Mouse (Mus musculus) cerebellum, postnatal 14 days (tissue): ENCODE measurements around the gene Mras.

Source experiments
- DNase-seq, 2 experiments: peaks; one replicate each; pipeline ENCODE4 v3.0.0; 2021; ENCODE audit warnings: mixed read lengths in 2 of 2

Mras gene

DNA sequence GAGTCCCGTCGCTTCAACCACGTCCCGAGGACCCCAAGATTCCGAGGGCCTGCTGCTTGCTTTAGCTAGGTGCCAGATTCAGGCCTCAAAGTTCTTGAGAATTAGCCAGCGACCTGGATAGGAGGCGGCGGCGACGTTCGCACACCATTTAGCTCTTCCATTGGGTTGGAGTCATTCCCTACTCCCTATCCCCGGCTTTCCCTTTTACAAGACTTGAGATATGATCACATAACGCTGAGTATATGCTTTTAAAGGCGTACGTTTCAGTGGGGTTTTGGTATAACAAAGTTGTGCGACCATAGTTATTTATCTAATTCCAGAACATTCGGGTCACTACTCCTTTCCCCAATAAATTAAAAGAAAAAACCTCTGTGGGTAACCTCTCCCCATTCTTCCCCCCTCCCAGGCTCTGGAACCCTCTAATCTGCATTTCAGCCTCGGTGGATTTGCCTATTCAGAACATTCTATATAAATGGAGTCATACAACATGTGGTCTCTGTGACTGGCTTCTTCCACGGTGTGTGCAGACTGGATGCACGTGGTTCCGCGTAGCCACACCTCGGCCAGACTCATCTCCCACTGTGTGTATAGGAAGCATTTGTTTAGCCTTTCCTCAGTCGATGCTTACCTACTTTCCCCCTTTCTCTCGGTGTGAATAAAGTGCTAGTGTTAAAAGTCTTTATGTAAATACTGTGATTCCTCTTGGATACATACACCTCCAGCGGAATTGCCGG lies at the start of gene Mras:
Gene Mras (minus strand): TSS at position 351 of the 734 bp plus-strand sequence.
- no peak for DNase-seq

DNA sequence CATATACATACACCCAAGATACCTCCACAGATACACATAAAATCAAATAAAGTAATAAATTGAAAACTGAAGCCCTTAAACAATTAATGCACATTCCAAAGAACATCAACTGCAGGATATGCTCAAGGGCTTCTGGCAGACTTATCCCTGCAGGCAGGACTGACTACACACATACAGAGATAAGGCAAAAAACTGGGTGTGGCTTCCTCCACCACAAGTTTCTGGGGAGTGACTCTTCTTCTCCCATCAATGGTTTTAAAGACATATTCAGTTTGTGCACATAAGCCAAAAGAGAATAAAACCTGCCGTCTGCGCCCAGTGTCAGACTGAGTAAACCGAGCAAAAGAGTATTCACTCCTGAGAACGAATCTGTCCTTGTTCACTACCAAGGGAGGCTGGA lies 48.0 kb upstream of the Mras start:
- no peak for DNase-seq

DNA sequence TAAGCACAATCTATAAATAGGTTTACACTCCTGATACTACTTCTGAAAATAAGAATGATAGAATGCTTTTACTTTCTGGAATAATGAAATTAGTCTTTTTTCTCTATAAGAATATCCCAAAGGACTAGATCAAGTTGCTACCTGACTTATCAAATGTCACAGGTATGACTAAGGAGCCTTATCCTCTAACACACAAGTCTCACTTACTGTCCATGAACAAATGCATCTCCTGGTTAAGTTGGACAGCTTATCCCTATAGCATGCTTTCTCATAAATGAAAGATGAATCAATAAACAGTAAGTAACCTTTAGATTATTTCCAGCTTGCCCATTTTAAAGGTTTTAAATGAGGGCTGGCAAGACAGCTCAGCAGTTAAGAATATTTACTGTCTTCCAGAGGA lies 47.5 kb upstream of the Mras start:
- DNase-seq: no peak

DNA sequence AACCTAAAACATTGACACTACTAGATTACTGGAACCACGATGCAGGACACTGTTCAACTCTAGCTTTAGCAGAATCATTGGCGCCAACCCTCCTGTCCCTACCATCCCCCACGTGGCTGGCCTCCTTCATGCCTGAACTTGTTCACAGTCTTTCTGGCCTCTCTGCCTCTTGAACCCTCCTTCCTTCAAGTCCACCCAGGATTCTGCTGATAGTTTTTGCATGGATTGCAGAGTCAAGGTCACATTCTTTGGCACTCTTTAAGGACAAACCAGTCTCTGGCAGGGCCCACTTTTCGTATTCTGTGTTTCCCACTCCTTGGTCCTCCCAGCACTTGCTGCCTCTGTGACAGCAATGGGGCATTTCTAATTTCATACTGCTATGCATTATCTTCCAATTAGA lies 46.0 kb upstream of the Mras start:
- DNase-seq: no peak

DNA sequence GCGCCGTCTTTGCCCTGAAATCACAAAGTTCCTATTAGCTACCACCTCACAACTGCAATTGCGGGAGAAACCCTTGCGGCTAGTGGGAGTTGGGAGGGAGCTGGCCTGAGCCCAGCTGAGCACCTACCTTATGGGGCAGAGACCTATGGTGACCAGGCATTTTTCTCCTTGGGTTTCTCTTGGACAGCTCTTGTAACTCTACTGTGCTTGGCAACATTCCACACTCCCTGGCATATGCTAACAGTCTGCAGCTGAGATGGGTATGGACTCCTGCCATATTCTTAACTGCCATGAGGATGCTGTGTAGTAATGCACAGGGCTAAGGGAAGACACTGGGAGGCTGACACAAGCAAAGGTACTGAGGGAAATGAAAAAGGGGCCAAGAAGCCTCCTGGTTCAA lies 43.6 kb upstream of the Mras start:
- peak; percentile 80 to 85 for DNase-seq

DNA sequence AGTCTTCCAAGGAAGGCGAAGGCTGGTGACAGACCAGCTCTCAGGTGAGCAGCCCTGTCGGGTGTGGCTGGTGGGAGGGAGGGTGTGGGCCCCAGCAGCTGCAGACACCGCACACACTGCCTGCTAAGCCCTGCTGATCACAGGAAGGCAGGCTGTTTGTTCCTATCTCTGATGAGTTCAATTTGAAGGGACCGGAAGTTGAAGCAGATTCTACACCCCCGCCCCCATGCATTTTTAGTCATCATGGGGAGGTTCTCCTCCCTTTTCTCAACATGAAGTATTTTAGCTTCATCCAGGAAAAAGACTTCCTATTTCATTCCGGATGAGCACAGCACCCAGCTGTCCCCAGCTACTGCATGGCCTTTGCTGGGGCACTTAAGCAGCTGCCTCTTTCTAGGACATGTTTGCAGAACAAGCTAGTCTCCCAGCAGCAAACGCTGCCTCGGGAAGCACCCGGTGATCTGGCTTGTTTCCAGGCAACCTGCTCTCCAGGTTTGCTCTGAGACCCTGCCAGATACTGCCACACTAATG lies 42.1 kb upstream of the Mras start:
- peak; percentile 76 to 77 for DNase-seq

DNA sequence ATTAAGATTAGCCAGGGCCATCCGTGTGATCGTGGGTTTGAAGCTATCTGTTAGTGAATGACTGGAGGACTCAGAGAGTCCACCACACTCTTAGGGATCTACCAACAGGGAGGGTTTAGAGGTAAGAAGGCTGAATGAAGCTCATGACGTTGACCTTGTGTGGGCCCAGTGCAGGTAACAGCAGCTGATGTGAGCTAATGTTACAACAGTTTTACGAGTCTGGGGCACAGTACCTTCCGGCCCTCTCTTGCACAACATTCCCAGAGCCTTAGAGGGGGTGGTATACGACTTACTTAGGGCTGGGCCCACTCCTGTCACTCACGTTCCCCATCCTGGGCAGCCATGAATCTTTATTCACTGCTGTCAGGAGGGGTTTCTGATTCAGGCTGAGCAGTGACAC lies 34.2 kb upstream of the Mras start:
- no peak for DNase-seq

DNA sequence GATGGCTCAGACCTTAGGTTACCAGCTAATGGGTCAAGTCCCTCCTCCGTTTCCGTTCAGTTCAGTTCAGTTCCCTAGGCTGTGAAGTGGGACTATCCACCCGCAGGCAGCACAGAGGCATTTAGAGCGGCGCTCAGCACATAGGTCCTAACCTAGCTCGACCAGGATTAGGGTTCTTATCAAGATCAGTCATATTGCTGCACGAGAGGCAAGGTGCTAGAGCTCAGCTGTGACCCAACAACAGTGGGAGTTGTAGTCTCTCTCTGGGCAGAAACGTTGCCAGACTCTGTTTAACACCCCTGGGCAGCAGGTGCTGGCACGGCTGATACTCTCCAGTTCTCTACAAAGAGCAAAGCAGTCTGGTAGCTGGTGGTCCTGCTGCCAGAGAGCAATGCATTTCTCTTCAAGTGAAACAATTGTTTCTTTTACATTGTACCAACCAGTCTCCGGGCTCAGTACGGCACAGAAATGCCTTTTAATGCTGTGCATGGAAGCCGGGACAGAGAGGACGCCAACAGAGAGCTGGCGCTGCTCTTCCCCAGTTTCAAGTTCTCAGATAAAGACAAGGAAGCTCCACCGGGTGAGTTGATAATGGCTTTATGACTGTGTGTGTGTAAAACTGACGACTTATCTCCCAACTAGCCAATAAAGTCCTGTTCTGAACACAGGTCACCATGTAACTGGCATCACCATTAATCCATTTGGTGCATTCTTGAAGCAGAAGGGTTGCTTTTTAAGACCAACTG lies 33.3 kb upstream of the Mras start:
- peak; percentile 19 to 41 for DNase-seq

DNA sequence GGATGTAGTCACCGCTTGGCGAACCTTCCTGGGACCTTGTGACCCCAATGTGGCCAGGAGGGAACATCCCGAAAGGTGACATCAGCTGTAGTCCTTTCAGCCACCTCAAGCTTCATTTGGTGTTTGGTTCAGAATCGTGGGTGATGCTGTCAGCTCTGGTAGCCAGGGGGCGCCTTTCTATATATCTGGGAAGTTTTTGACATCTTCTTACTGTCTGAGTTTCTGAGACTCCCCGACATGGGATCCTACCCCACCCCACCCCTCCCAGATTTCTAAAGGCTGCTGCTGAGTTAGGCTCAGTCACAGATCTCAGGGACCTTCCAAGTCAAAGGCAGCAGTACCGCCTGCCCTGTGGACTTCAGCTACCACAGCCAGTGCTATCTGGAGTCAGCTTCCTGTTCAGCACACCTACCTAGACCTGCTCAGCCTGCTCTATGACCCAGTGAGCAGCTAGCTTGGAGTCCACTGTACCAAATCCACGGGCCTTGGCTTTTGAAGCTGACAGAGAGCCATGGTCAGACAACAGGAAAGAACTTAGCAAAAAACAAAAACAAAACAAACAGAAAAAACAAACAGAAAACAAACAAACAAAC lies 32.6 kb upstream of the Mras start:
- peak in 1 of 2 experiments; percentile 50 for DNase-seq

DNA sequence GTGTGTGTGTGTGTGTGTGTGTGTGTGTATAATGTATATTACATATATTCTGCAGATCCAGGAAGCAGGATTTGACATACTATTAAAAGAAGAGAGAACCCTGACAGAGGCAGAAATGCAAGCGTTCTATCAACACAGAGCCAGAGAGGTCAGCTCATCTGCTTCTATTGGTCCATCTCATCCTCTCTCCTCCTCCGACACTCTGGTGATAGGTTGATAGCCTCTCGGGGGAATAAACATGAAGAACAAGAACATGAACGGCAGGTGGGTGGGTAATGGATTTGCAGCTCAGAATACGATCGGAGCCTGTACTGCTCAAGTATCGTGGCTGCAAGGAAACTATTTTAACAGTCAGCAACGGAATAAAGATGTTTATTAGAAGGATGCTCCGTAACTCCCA lies 31.4 kb upstream of the Mras start:
- DNase-seq: no peak

DNA sequence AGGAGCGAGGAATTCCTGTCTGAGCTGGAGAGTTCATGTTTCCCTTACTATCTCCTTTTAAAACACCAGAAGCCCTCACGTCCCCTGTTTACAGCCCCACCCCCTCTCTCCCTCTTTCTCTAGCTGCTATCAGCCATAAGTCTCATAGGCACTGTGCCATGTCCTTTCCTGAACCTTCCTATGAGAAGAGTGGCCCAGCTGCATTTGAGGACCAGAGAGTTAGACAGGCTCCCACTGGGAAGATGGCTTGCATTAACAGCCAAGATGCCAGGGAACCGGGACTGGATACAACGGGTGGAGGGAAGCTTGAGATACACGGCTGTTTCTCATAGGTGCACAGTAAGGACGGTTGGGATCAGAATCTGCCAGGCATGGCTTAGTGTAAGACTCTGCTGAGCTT lies 27.7 kb upstream of the Mras start:
- peak in 1 of 2 experiments; percentile 32 for DNase-seq

DNA sequence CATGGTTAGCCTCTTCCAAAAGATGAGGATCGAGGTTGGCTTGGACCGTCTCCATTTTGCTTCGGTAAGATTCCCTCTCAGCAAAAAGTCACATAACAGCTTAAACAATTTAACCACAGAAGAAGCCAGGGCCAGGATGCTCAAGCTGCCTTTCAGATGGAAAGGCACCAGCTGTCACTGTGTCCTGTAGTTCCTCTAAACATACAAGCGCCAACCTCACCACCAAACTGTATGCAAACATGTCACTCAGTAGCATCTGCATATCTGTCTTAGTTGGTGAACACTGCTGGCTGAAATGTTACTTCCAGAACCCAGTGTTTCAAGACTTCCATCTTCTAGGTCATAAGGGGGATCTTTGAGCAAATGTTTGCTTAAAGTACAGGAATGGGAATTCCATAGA lies 22.5 kb upstream of the Mras start:
- no peak for DNase-seq

DNA sequence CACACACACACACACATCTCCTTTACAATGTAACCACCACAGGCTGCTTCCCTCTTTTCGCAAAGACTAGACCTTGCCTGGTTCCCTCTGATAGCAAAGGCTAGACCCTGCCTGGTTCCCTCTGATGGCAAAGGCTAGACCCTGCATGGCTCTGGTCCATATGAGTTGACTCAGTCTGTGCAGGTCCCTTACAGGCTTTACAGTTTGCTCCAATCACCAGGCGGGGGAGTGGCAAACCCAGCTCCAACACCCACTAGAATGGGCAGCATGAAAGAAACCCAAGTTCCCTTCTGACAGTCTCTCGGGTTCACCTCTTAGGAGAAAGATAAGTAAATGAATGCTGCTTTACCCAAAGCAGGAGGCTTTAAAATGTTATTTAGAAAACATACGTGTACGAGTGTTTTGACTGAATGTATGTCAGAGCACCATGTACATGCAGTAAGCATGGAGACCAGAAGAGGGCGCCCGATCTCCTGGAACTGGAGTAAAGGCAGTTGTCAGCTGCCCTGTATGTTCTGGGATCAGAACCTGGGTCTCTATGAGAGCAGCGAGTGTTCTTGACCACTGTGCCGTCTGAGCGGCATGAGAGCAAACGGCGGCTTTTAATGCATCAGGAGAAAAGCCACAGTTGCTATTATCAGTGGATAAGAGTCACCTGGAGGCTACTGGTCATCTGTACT lies 21.5 kb upstream of the Mras start:
- DNase-seq: peak; percentile 68 to 77

DNA sequence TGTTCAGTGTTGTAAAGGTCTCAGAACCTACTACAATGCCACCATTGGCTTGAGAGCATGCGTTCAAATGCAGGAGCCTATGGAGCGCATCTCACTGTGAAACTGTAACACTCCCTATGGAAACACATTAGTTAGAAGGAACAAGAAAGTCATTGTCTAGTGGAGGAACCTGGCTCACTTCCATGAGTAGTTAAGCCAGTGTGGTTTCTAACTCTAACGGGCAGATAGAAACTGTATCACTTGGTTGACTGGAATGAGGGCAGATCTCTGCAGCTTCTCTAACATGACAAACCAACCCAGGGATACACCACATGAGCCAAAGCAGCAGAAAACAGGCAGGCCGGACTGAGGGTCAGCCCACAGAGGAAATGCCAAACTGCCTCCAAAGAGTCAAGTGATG lies 17.0 kb upstream of the Mras start:
- DNase-seq: no peak

DNA sequence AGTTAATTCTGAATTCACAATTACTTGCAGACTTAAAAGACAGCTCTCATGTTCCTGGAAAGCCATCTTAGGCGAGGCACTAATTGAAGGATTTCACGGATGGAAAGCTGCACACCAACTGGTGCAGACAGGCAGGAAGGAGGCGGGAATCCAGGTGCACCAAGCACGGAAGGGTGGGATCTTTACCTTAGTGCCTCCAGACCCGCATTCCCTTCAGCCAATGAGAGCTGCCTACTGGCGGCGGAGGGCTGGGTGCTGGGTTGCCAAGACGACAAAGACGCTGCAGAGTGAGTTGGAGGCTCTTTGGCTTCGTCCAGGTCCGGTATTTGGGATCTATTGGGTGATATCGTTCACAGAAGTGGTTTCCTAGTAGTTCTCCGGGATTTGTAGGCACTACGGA lies 14.0 kb upstream of the Mras start, which contains the start of gene Nme9:
Gene Nme9 (plus strand): TSS at position 315 of the 400 bp plus-strand sequence.
- no peak for DNase-seq

DNA sequence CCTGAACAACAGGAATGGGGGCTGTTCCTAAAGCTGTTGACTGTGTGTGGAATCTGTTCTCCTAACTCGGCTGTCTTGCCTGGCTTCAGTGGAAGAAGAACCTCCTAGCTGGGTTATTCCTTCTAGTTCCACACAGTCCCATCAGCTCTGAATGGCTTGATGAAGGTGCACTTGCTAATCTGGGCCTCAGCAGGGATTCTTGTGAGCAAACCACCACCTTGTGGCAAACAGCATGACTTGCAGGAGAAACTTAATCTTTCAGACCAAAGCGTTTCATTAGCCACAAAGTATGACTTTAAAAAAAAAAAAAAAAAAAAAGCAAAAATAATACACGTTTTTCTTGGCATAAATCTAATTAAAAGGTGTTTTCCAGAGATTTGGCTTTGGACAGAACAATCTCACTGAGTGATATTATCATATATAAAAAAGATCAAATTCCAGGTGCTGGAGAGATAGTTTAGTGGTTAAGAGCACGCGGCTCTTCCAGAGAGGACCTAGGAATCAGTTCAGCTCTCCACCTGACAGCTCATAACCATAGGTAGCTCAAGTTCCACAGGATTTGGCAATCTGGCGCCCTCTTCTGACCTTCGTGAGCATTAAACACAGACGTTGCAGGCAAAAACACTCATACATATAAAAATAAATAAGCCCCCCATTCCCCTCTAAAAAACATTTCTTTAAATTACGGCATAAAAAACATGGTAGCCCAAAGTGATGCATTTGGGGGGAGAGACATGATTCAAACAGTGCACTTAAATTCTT lies 12.9 kb upstream of the Mras start:
- peak in 1 of 2 experiments; percentile 46 for DNase-seq

DNA sequence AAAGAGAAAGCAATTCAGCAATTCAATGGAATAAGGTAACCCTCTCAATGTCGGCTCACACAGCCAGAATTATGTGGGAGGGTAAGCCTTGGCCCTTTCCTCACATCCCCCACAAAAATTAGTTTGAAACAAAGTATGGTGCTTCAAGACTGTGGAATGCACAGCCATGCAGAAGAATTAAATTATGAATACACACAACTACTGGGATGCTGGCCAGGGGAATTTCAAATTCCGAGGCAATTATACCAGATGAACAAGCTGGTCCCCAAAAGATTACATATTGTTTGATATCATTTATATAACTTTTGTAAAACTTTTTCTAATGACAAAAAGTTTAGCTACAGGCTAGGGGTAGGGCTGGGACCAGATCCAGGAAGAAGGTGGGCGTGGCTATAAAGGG lies 10.1 kb upstream of the Mras start:
- DNase-seq: no peak

DNA sequence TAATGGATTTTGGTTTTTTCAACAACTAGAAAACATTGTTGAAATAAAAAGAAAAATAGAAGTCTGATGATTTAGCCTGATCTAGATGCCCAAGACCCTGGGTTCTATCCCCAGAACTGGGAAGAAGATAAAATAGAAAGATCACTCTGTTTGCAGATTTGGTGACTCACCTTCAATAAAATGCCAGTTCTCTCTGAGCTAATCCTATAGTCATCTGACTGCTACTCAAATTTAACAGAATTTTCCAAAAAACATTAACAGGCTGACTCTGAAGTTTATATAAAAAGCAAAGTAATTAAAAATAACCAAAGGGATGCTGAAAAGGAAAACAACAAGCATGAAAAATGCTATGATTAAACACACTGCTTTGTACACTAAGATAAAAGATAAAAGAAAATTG lies 9.1 kb upstream of the Mras start:
- no peak for DNase-seq

DNA sequence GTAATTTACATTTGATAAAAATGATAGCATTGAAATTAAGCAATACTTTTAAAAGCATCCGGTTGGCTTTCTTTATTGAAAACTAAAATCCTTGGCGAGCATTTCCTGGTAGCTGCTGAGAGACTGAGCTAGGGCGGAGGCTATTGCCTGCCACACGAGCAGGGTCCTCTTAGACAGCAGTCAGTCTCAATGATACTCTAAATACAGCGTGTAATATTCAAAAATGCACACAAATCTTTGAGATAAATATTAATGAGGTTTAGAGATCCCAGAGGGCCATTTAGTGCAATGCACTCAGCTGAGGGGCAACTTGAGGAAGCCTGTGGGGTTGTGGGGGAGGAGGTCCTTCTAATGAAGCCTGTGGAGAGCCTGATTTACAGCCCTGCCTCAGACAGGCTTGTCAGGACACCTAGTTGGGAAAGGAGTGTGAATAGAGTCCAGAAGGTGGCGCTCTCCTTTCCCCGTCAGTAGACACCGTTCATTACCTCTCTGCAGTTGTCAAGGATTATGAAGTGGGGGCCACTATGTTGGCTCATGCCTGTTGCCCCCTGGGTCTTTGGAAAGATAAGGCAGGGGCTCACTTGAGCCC lies 7.5 kb upstream of the Mras start:
- peak; percentile 51 to 61 for DNase-seq

DNA sequence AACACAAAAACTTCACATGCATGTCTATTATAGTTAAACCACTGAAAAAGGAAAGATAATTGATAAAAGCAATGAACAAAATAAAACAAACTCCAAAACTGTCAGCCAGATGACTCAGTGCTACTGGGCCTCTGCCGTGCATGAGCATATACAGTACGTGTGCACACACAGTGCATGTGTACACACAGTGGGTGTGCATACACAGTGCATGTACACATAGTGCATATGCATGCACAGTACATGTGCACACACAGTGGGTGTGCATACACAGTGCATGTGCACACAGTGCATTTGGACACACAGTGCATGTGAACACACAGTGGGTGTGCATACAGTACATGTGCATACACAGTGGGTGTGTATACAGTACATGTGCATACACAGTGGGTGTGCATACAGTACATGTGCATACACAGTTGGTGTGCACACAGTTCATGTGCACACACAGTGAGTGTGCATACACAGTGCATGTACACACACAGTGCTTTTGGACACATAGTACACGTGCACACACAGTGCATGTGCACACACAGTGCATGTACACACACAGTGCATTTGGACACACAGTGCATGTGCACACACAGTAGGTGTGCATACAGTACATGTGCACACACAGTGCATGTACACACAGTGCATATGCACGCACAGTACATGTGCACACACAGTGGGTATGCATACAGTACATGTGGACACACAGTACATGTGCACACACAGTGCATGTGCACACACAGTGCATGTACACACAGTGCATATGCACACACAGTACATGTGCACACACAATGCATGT lies 4.7 kb upstream of the Mras start:
- no peak for DNase-seq

DNA sequence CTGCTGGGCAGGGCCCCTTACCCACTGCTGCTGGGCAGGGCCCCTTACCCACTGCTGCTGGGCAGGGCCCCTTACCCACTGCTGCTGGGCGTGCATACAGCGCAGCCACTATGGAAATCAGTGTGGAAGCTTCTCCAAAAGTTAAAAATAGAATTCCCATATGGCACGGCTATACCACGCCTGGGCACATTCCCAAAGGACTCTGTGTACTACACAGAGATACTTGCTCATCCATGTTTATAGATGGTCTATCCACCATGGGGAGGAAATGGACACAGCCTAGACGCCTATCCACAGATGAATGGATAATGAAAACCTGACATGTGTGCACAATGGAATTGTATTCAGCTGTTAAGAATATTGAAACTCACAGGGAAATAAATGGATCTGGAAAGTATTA lies 3.8 kb upstream of the Mras start:
- DNase-seq: no peak
